Mouse (Mus musculus): ENCODE data around the gene Inca1.

DNA sequence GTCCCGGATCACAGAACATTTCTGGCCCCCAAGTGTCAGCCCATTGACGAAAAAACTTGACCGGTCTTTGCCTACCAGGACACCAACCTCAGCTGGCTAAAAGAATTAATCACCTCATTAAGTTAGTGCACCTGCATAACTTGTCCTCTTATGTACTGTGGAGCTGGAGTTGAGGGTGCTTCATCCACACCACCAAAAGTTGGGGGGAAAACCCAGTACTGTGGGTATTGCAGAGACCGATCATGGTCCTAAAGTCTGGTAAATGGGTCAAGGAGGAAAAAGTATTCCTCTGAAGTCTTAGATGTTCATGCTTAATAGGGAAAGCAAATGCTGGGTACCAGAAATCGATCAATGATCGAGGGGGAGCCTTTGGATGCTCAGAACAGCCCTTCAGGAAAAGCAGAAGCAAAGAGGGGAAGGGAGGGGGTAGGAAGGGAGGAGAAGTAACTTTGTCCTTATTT, 47.0 kb downstream of the Inca1 start:
- no peak for TF ChIP-seq TAL1 (IDR thresholded peaks at IDR 0.05; ENCODE audit: low read length)
- no peak for TF ChIP-seq GATA1 (IDR thresholded peaks at IDR 0.05; ENCODE audit: low read length)

Data from erythroblast, embryonic 14.5 days (primary cell).